Mouse (Mus musculus) frontal cortex, postnatal 25 days (tissue): Measurements from ENCODE around the gene Nckap1.
"Not testable (repeated sequence)": the region's sequence is repeated elsewhere in the genome, so short reads cannot be mapped to it uniquely, and the experiment has no call there.

Experiments used
- DNase-seq, 2 experiments: peaks; one replicate each; pipeline ENCODE4 v3.0.0; 2022; ENCODE audit warnings: low spot score in 2 of 2

Nckap1 gene

DNA sequence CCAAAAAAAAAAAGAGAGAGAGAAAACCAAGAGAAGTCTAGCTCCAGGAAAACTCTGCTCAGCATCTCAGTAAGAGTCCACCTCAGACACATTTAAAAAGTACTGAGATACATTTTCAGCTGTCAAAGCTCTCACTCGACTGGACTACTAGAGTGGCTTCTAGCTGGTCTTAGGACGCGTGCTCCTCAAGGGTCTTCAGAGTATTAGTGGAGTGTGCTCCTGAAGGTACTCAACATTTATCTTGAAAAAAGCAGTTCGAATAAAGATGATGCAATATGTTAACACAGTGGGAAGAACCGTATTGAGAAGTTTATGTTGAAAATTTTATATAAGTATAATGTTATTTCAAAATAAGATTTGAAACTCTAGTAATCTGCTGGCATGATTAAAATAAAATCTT lies 20.4 kb downstream of the Nckap1 start:
- no peak for DNase-seq

GRCm38 (mm10) chr2:80559655-80560054 lies 21.5 kb downstream of the Nckap1 start:
- DNase-seq, result no peak

DNA sequence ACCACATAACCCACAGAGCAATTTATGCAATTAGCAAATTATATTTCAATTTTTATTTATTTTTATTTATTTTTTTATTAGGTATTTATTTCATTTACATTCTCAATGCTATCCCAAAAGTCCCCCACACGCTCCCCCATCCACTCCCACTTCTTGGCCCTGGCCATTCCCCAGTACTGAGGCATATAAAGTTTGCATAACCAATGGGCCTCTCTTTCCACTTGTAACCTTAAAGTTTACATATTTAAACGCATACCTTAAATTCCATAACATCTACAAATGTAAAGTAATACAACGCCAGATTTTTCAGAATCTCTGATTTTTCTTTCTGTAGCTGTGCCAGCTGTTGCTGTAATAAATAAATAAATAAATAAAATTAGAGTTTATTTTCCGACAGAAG lies 26.7 kb downstream of the Nckap1 start:
- DNase-seq, result no peak

DNA sequence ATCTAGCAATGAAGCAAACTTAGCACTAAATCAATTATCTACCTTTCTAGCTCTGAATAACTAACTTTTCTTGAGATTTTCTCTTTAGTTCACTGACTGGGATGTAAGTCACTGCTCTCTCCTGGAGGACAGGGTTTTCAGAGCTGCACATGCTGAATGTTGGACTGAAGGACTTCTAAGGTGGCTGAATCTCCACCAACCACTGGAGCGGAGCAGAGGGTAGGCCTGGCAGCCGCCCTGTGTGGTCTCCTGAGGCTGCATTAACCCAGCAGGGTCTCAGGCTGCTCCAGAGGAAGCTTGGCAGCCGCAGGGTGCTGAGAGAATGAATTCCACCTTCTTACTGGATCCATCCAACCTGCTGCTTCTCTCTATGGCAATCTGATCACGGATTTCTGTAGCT lies 31.5 kb downstream of the Nckap1 start:
- no peak for DNase-seq

DNA sequence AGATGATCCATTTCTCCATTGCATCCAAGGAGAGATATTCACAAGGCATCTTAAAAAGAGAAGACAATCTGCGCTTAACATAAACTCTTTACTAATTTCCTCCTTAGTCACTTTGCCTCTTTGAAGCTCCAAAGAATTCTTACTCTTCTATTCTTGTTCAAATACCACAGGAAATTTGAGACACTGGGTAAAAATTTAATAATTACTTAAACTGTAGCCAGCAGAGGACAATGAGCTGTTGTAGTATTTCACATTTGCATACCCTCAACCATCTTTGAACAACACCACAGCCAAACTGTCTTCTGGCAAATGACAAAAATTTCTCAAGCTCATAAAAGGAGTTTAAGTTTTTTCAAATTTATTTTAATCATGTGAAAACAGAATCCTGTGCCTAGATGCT lies 33.3 kb downstream of the Nckap1 start:
- DNase-seq, result no peak

GRCm38 (mm10) chr2:80542801-80543200 lies 38.4 kb downstream of the Nckap1 start:
- DNase-seq, result no peak

- no peak for DNase-seq
Measured at GRCm38 (mm10) chr2:80537156-80537555, 44.0 kb downstream of the Nckap1 start.

- no peak for DNase-seq
Measured at GRCm38 (mm10) chr2:80536608-80537007, 44.6 kb downstream of the Nckap1 start.

GRCm38 (mm10) chr2:80524275-80524674 lies 56.9 kb downstream of the Nckap1 start:
- DNase-seq, result no peak

DNA sequence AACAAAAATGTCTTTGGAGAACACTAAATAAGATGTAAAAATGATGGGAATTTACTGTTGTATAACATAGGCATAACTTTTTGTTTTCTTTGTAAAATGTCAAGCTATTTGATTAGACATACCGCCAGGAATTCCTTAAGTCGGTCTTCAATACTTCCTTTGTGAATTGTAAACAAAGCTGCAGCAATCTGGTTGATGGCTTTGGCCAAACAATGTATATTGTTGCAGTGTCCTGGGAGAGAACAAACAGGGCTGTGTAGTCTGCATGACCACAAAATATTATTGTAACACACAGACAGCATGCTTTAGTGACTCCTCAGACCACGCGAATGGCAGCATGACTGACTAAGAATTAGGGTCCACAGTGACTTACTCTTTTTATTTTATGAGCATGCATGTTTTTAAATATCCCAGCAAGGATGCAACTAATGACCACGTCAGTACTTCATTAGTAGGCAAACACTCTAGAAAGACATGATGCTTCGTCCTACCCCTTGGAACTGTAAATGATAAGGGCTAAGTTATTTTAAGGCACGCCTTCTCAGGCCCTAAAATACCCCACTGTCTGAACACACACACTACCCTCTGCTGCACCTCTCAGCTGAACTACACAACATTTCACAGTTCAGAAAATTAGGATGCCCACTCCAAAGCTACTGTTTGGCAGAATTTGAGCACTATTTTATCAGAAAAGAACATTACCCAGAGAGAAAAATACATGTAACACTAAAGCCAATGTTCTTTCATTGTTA lies 75.0 kb downstream of the Nckap1 start:
- DNase-seq, result no peak

DNA sequence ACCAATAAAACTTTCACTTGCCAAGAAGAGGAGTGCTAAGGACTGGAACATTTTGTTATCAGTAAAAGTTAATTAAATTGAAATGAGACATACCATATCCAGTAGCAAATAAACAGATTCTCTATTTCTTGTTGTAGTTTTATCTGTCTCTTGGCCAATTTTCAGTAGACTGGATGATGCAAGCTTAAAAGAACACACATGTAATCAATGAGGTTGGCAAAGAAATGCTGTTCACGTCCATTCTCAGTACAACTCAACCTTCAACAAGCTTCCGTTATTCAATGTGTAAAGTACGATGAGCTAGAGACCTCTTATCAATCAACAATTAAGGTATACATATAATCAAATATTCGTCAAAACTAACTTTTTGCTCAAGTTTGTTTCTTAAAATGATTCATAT lies 79.0 kb downstream of the Nckap1 start:
- DNase-seq, result no peak

GRCm38 (mm10) chr2:80495304-80495703 lies 85.9 kb downstream of the Nckap1 start:
- not testable (repeated sequence) for DNase-seq

- no peak for DNase-seq
Measured at GRCm38 (mm10) chr2:80486851-80487250, 94.3 kb downstream of the Nckap1 start.

- no peak for DNase-seq
Measured at GRCm38 (mm10) chr2:80484951-80485350, 96.2 kb downstream of the Nckap1 start.

- DNase-seq, result no peak
Measured at GRCm38 (mm10) chr2:80475831-80476230, 105.3 kb downstream of the Nckap1 start.

DNA sequence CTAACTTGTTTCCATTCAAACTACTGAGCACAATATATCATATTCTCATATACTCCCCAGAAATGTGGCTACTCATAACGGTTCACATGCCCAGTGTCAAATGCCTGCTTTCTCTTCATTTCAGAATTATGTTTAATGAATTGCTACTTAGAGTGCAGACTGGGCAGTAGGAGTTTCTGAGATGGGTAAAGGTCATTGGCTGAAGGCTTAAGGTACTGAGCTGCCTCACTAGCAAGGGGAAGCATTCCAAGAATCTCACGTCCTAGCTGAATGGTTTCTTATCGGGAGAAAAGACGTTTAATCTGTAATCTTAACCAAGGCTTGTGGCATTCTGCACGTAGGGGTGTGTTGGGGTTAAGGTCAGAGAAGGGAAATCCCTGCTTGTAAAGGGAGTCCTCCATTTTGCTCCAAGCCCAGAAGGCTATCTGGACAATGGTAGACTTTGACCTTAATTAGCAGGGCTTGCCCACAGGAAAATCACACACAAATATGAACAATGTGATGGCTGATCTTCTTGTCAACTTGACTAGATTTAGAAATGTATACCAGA lies 106.9 kb downstream of the Nckap1 start:
- no peak for DNase-seq

DNA sequence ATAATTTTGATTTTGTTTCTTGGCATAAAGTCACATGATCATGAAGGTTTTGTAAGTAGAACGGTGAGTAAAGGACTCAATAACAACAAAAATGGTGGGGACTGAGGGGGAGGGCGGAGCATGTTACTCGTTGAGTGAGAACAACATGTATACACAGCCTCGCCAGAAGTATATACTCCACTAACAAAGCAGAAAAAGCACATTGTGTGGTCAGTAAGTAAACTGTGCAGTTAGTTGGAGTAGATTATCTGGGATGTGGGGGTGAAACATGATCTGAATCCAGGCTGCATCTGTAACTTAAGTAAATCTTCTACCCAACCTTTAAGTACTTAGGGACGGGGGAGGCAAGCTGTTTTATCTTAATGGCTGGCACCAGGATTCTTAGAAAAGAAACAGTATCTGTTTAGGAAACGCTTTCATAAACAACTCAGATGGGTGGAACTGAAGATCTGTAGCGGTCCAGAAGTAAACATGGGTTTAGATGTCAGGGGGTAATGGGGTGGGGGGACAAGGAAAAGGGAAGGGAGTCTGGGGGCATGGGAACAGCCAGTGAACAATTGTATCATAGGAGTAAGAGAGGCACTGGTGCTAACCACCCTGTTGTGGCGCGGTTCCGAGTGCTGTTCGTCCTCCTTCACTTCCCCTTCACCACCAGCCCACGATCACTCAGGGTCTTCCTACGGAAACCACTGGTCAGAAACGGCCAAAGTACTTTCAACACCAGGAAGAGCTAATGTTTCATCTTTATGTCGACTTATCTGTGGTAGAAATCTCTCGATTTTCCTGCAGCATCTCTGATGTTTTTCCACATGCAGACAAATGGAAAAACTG lies 115.0 kb downstream of the Nckap1 start:
- no peak for DNase-seq

DNA sequence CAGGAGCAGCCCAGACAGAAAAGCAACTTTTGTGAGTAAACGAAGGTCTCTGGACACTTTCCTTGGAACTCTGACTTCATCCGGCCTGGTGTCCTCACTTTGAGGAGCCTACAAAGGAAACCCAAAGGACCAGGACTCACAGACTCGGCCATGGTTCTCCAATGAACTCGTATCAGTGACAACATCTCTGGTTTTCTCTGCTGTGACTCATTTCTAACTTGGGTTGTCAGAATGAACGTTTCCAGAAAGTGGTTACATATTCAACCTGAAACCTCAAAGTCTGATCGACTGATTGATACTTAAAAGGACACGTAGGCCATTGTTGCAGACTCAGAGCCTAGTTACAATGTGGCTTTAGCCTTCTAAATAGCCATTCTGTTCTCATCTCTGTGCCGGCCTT lies 119.4 kb downstream of the Nckap1 start:
- DNase-seq, result no peak
